Mouse (Mus musculus): Measurements from ENCODE around the gene Med17. TPM values are rescaled to one million over a fixed set of nuclear protein-coding genes. Genes with fewer than 3 reads are reported as not detected.

The Med17 gene
- polyA plus RNA-seq, 1 experiment from 2014 or later, result 38.6 TPM

Small RNAs within 50 kb of the gene (microRNA-seq; reads per million reads assigned to microRNA genes)
- gene Gm49349 (not detected), gene mmu-mir-7650 (not detected)

Other genes starting within 250 kb of the Med17 start
- gene Panx1, start 234.5 kb downstream of the Med17 start, polyA plus RNA-seq (2014; fragmentation: Nextera tagmentation; extraction: Ambion mirVana), result 54.5 and 60.3 TPM in 2 replicates
- gene Hephl1, start 167.8 kb downstream of the Med17 start, polyA plus RNA-seq (2014; fragmentation: Nextera tagmentation; extraction: Ambion mirVana), result not detected in 2 replicates
- gene Vstm5, start 40.9 kb downstream of the Med17 start, polyA plus RNA-seq (2014; fragmentation: Nextera tagmentation; extraction: Ambion mirVana), result 10.8 and 11.8 TPM in 2 replicates
- 85.9 and 87.5 TPM in 2 replicates for gene Taf1d, start 26.3 kb upstream of the Med17 start, polyA plus RNA-seq (2014; fragmentation: Nextera tagmentation; extraction: Ambion mirVana)
- 7.3 and 8.3 TPM in 2 replicates for gene 4931406C07Rik, start 26.5 kb upstream of the Med17 start, polyA plus RNA-seq (2014; fragmentation: Nextera tagmentation; extraction: Ambion mirVana)
- 17.3 and 23.4 TPM in 2 replicates for gene Cep295, start 77.9 kb upstream of the Med17 start, polyA plus RNA-seq (2014; fragmentation: Nextera tagmentation; extraction: Ambion mirVana)
- 5.6 and 7.3 TPM in 2 replicates for gene Smco4, start 213.5 kb upstream of the Med17 start, polyA plus RNA-seq (2014; fragmentation: Nextera tagmentation; extraction: Ambion mirVana)